Mouse (Mus musculus) cerebellum, adult 2 months (tissue): ENCODE data around the gene Atp1a4. TPM values are rescaled to one million over a fixed set of nuclear protein-coding genes. Genes with fewer than 3 reads are reported as not detected.

ENCODE experiments used
- DNase-seq, 2 experiments: peaks; one replicate each; pipeline ENCODE4 v3.0.0; 2021
- H3K27ac ChIP-seq: fragments of 200-500 bp; 2 replicates; pipeline ENCODE4 v1.5.1; 2012; ENCODE audit warnings: low read length, control low read depth, inconsistent platforms; ENCODE audit not compliant: insufficient read depth
- H3K27me3 ChIP-seq: fragments of 200-500 bp; 2 replicates; pipeline ENCODE4 v1.6.1; 2012; ENCODE audit warnings: inconsistent platforms, mild to moderate bottlenecking, low read length, moderate library complexity; ENCODE audit not compliant: control insufficient read depth, insufficient read depth
- H3K4me1 ChIP-seq: fragments of 200-500 bp; 2 replicates; pipeline ENCODE4 v1.6.1; 2011; ENCODE audit warnings: low read length; ENCODE audit not compliant: control insufficient read depth, insufficient read depth
- H3K4me3 ChIP-seq: fragments of 200-500 bp; replicated peaks from 2 replicates; pipeline ENCODE3; 2011; ENCODE audit warnings: mild to moderate bottlenecking, low read depth, low read length, control low read depth; ENCODE audit not compliant: insufficient read depth
- CTCF ChIP-seq: fragments of 200-500 bp; IDR thresholded peaks from 2 replicates; pipeline ENCODE4 v1.5.1; 2011; ENCODE audit warnings: low read depth, mild to moderate bottlenecking, control low read depth, low read length, moderate library complexity, borderline replicate concordance; ENCODE audit not compliant: insufficient read depth
- POLR2A ChIP-seq: fragments of 200-500 bp; IDR thresholded peaks from 2 replicates; pipeline ENCODE4 v1.6.1; 2011; ENCODE audit warnings: low read length, control low read depth, borderline replicate concordance; ENCODE audit not compliant: insufficient read depth
- WGBS: fragments of 180-500 bp; shearing (Covaris S2); methylation state at CpG from one replicate; pipeline ENCODE4 v1.1.7; 2018; 5-methylcytosine and 5-hydroxymethylcytosine counted together
- polyA plus RNA-seq: library from polyadenylated mRNA; depleted of rRNA; stranded (reverse); fragments of >200 nt; gene quantifications from 2 replicates; pipeline ENCODE4 v1.2.3, GENCODE M21; 2012

The Atp1a4 gene
- polyA plus RNA-seq, 1 experiment = not detected

DNA sequence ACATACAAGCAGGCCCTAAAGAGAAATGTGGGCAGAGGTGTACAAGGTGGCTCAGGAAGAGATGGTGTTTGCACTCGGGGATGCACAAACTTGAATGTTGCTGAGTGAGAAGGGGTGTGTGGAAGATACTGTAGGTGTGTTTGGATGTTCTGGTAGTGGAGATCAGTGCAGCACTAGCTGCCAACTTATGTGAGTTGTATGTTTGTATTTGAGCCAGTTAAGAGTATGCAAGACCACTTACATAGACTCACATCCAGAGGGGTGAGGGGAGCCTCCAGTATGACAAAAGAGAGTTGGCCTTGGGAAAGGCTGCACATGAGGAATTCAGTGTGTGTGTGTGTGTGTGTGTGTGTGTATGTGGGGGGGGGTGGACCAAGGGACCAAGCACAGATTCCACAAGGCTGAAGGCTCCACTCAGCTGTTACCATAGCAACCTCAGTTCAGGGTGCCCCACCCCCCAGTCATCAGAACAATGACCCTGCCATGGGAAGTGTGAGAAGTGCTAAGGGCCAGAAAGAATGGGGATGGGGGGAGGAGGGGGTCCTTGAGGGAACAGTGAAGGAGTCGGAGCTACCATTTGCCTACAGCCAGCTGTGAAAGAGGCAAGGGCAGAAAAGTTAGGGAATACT, 55.2 kb downstream of the Atp1a4 start:
- Histone ChIP-seq H3K27me3 (no peaks in the 10 kb centered on the region), H3K4me1 (peaks cover 56% of the 10 kb centered on the region), H3K27ac (peak overlapping the region; percentile 100), H3K4me3 (peak overlapping the region; percentile 40)
- no peak for TF ChIP-seq CTCF
- TF ChIP-seq POLR2A = no peak; the same call in 1 of the 2 replicates
- 8% methylated on average over 2 of the region's 2 CpGs for WGBS
- peak in 1 of 2 experiments; percentile 51 for DNase-seq

DNA sequence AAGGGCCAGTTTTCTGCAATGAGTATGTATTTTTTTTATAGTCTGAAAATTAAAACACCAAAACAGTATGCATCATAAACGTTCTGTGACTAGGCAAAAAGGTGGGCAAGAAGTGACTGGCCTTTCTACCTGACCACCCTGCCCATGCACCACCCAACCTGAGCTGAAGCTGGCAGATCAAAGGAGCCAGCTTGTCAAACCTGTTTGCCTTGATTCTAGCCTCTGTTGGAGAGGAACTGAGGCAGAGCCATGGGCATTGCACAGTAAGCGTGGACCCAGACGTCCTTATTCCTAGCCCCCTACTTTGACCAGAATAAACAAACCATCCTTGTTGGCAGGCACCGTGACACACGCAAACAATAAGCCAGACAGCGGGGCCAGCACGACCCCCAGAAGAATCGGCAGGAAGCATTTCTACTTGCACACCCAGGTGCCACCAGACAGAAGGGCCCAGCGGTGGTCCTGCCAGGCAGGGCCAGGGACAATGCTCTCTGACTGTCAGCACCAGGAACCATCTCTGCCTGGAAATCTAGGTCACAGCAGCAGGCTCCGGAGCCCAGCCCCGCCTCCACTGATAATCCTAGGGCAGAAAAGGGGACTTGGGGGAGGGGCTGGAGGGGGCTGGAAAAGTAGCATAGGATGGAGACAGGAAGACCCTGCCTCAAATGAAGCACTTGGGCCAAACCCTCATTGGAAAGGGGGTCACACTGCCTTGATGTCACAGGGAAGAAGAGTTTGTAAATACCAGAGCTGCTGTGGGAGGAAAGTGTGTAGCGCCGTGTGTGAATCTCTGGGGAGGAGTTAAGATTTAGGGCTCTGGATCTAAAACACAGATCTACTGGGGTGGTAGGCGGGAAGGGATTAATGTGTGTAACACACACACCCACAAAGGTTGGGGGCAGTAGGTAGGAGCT, 56.0 kb downstream of the Atp1a4 start:
- Histone ChIP-seq H3K27me3 (no peaks in the 10 kb centered on the region), H3K4me1 (peaks cover 61% of the 10 kb centered on the region), H3K27ac (peak overlapping the region; percentile 100), H3K4me3 (peak overlapping the region; percentile 59)
- DNase-seq = peak; percentile 87 to 90
- 2% methylated on average over 14 of the region's 14 CpGs for WGBS
- TF ChIP-seq POLR2A (peak; percentile 15; the same call in 1 of the 2 replicates), CTCF (no peak)

DNA sequence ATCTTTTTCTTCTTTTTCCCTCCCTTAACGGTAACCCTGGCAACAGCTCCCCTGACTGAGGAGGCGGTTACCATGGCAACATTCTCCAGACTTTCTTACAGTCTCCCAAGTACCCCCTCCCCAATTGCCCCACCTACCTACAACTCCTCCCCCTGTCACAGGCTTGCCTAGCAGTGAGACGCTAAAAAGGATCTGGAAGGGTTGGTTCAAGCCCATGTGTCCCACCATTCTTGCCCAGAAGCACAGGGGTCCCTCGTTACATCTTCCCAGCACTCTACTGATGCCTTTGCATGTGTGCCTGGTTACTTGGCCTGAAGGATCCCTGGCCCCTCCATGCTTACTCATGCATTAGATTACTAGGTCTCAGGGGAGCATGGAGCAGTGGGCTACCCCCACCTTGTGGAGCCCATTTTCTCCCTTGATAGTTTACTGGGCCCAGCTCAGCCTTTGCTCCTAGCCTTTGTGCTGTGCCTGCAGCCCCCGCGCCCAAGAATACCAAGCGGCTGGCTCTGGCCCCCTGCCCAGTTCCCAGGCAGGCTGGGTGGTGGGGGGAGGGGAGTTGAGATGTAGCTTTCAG, 57.3 kb downstream of the Atp1a4 start:
- Histone ChIP-seq H3K4me1 (peaks cover 55% of the 10 kb centered on the region), H3K4me3 (peak overlapping the region; percentile 43), H3K27ac (peak overlapping the region; percentile 100), H3K27me3 (no peaks in the 10 kb centered on the region)
- WGBS = 12% methylated on average over 7 of the region's 7 CpGs
- peak; percentile 65 to 69 for DNase-seq
- TF ChIP-seq POLR2A = no peak
- no peak for TF ChIP-seq CTCF

DNA sequence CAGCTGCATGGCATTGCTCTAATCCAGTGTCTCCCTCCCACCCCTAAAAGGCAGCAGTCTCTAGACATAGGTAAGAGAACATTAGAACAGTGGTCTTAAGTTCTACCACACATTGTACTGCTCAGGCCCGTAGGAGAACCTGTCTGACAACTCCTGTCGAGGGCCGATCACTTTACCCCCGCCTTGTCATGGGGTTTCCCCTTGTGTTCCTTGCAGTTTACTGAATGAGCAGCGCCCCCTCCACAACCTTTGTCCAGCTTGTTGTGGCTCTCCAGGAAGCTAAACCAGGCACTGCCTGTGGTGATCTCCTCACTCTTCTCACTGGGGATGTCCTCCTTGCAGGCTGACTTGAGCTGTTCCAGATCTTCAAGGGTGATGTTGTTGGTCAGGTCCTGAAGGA, 58.1 kb downstream of the Atp1a4 start:
- peak overlapping the region; percentile 100 for H3K27ac ChIP-seq

DNA sequence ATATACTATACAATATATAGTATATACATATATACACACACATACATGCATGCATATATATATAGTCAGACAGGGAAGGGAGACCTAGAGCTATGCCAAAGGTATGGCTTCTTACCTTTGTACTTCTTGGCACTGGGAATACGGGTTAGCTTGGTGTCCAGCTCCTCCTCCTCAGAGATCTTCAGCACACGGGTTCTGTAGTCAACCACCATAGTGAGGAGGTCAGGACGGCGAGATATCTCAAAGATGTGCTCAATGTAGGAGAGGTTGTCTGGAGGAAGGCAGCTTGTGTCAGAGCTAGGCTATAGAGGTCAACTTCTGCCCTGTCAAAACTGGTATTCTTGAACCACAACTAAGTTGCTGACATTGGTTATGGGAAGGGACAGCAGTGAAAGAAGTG, 59.2 kb downstream of the Atp1a4 start:
- peaks cover 55% of the 10 kb centered on the region for H3K4me1 ChIP-seq
- no peaks in the 10 kb centered on the region for H3K27me3 ChIP-seq
- no peak overlapping the region for H3K4me3 ChIP-seq
- no peak for TF ChIP-seq CTCF
- TF ChIP-seq POLR2A = no peak
- 65% methylated on average over 4 of the region's 4 CpGs for WGBS
- H3K27ac ChIP-seq = no peak overlapping the region
- DNase-seq = no peak

More for the DNA sequence above, 58.1 kb downstream of the Atp1a4 start:
- peak overlapping the region; percentile 17 for H3K4me3 ChIP-seq
- 49% methylated on average over 5 of the region's 5 CpGs for WGBS
- no peak for DNase-seq
- H3K4me1 ChIP-seq = peaks cover 55% of the 10 kb centered on the region
- no peaks in the 10 kb centered on the region for H3K27me3 ChIP-seq
- no peak for TF ChIP-seq CTCF

DNA sequence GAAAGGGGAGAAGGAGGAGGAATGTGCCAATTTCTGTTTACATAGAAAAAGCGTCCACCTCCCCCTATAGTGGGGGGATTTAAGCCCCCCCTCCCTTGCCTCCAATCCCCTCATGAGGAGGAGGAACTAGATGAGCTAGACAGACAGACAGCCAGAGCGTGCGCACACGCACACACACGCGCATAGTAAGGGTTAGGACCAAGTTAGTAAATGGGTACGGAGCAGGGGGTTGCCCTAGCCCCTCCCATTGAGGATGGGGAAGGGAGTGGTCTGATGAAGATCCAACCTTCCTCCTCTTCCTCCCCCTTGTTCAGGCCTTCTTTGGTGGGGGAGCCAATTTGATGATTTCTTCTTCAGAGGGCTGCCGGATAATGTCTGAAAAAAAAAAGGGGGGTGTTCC, 59.9 kb downstream of the Atp1a4 start:
- Histone ChIP-seq H3K4me3 (no peak overlapping the region), H3K27ac (peak overlapping the region; percentile 17), H3K27me3 (no peaks in the 10 kb centered on the region), H3K4me1 (peaks cover 50% of the 10 kb centered on the region)
- WGBS = 61% methylated on average over 8 of the region's 8 CpGs
- DNase-seq = no peak
- TF ChIP-seq POLR2A = no peak
- no peak for TF ChIP-seq CTCF

DNA sequence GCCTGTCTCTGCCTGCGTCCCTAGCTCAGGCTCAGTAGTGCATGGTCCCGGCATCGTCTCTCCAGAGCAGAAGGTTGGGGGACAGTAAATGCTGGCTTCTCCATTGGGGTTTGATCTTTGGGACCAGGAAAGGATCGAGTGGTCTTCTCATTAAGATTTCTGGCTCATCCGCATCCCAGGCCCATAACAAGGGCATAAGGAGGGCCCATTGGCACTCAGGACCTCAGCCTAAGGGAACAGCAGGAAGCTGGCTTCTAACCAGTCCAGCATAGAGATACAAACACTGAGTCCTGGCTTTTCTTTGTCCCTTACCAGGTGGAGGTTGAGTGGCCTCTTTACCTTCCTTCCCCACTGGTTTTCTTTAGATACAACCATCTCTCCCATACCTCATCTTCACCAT, 60.4 kb downstream of the Atp1a4 start:
- DNase-seq = peak; percentile 70 to 78
- H3K27ac ChIP-seq = peak overlapping the region; percentile 17
- H3K27me3 ChIP-seq = no peaks in the 10 kb centered on the region
- H3K4me1 ChIP-seq = peaks cover 46% of the 10 kb centered on the region
- TF ChIP-seq CTCF (no peak), POLR2A (no peak)
- no peak overlapping the region for H3K4me3 ChIP-seq
- WGBS = 10% methylated on average over 5 of the region's 5 CpGs

DNA sequence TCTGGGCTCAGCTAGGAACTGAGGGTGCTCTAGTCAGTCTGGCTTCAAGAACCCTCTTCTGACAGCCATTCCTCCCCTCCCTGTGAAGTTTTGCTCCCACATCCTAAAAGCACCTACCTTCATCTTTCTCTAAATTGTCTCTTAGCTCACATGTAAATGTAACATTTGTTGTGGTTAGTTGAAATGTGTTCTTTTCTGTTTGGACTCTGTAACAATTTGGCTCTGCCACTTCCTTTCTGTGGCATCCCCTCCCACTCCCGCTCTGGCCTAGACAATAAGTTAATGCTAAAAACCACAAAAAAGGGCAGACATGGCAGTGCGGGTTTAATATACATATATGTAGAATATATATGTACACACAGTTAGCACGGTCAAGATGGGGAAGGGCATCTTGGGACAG, 61.1 kb downstream of the Atp1a4 start:
- no peak for DNase-seq
- Histone ChIP-seq H3K4me1 (peaks cover 47% of the 10 kb centered on the region), H3K27ac (no peak overlapping the region; the same call in 1 of the 2 replicates), H3K4me3 (no peak overlapping the region), H3K27me3 (no peaks in the 10 kb centered on the region)
- 73% methylated on average over 3 of the region's 3 CpGs for WGBS
- no peak for TF ChIP-seq POLR2A
- TF ChIP-seq CTCF = no peak
